ENCODE assay signal across 9 mouse cellular contexts in the genomic region with DNA sequence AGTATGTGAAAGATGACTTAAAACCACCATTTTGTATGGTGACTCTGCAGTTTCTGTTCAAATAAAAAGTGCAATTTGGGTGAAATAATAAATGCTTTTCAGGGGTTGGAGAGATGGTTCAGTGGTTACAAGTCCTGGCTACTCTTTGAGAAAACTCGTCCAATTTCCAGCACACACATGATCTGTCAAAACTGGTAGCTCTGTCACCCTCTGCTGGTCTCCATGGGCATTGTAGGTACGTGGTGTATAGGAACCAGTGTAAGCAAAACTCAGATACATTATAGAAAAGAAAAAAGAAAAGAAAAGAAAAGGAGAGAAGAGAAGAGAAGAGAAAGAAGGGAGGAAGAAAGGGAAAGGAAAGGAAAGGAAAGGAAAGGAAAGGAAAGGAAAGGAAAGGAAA.
A peak's percentile ranks its signal among the peaks of the same experiment; 100 is the strongest.
DNase-seq lines count a peak whose midpoint lies in the region; ATAC-seq and TF ChIP-seq lines count a peak whose summit lies in the region.
"Had no signal": no experiment of that assay in that cellular context is flagged by ENCODE, and none has a peak within 500 bp of the region (broad histone marks: within the 10 kb centered on the region; RNA-seq: fewer than 3 reads in every experiment).

No protein-coding gene starts in this region.

- WGBS in forebrain, postnatal 0 days: 25% methylated on average over 2 of the region's 2 CpGs
- WGBS in forebrain, embryonic 15.5 days: 25% methylated on average over 2 of the region's 2 CpGs
- whole genome bisulfite sequencing in kidney, adult 2 months: 24% methylated on average over 2 of the region's 2 CpGs

- no peak overlapping the region for H3K9ac ChIP-seq in forebrain, postnatal 0 days
- H3K9ac ChIP-seq in forebrain, embryonic 15.5 days (replicated peaks): no peak overlapping the region
- H3K9ac ChIP-seq: heart, embryonic 13.5 days had no signal

- H3K27ac ChIP-seq in forebrain, postnatal 0 days (ENCODE audit: low read depth, low read length): no peak overlapping the region
- no peak overlapping the region for H3K27ac ChIP-seq in forebrain, embryonic 15.5 days (replicated peaks)
- H3K27ac ChIP-seq in kidney, adult 2 months (ENCODE audit: insufficient read depth, low read depth, low read length): no peak overlapping the region
- H3K27ac ChIP-seq: heart, embryonic 13.5 days had no signal

- peak; percentile 57 for TF ChIP-seq CTCF in forebrain, postnatal 0 days (IDR thresholded peaks at IDR 0.05; ENCODE audit: low read depth)
- peak; percentile 47; the same call in 1 of the 2 replicates for TF ChIP-seq CTCF in kidney, adult 2 months (conservative IDR thresholded peaks at IDR 0.05; ENCODE audit: insufficient read depth, insufficient read length, low read depth, low read length)

- H3K27me3 ChIP-seq in forebrain, postnatal 0 days (ENCODE audit: insufficient read depth, low read length): no peaks in the 10 kb centered on the region
- no peaks in the 10 kb centered on the region for H3K27me3 ChIP-seq in forebrain, embryonic 15.5 days
- H3K27me3 ChIP-seq in kidney, adult 2 months (replicated peaks; ENCODE audit: control insufficient read depth, insufficient read depth, low read length): no peaks in the 10 kb centered on the region
- H3K27me3 ChIP-seq: heart, embryonic 13.5 days had no signal

- H3K4me1 ChIP-seq in forebrain, postnatal 0 days (ENCODE audit: insufficient read depth): 0 out of 2 replicates have a peak, but pooled peaks cover 6% of the 10 kb centered on the region
- H3K4me1 ChIP-seq in forebrain, embryonic 15.5 days: no peaks in the 10 kb centered on the region
- no peaks in the 10 kb centered on the region for H3K4me1 ChIP-seq in kidney, adult 2 months (ENCODE audit: control insufficient read depth, insufficient read depth, low read length)
- H3K4me1 ChIP-seq: heart, embryonic 13.5 days had no signal

- no peaks in the 10 kb centered on the region for H3K36me3 ChIP-seq in forebrain, postnatal 0 days (ENCODE audit: insufficient read depth)
- no peaks in the 10 kb centered on the region for H3K36me3 ChIP-seq in forebrain, embryonic 15.5 days
- no peaks in the 10 kb centered on the region for H3K36me3 ChIP-seq in kidney, adult 2 months (ENCODE audit: control insufficient read depth, insufficient read depth, low read length)
- H3K36me3 ChIP-seq: heart, embryonic 13.5 days had no signal

- no peak for TF ChIP-seq POLR2A in kidney, adult 2 months (IDR thresholded peaks at IDR 0.05; ENCODE audit: low read depth, low read length)

- ATAC-seq in forebrain, postnatal 0 days: no peak
- no peak for ATAC-seq in forebrain, embryonic 15.5 days (replicated peaks)

- H3K4me2 ChIP-seq in forebrain, postnatal 0 days (ENCODE audit: low read depth): no peak overlapping the region
- no peak overlapping the region for H3K4me2 ChIP-seq in forebrain, embryonic 15.5 days (replicated peaks)
- H3K4me2 ChIP-seq: heart, embryonic 13.5 days had no signal

- no peak overlapping the region for H3K4me3 ChIP-seq in forebrain, postnatal 0 days (ENCODE audit: low read depth, low read length)
- H3K4me3 ChIP-seq in forebrain, embryonic 15.5 days: no peak overlapping the region
- no peak overlapping the region for H3K4me3 ChIP-seq in kidney, adult 2 months (ENCODE audit: insufficient read depth, low read depth, low read length)
- H3K4me3 ChIP-seq: heart, embryonic 13.5 days had no signal

- H3K9me3 ChIP-seq in forebrain, postnatal 0 days (ENCODE audit: low read length): no peaks in the 10 kb centered on the region
- H3K9me3 ChIP-seq in forebrain, embryonic 15.5 days: no peaks in the 10 kb centered on the region
- H3K9me3 ChIP-seq: heart, embryonic 13.5 days had no signal

- DNase-seq in forebrain, postnatal 0 days: no peak
- peak; percentile 18 for DNase-seq in urinary bladder, postnatal 14 days (ENCODE audit: low spot score)
- DNase-seq in urinary bladder, postnatal 25 days (ENCODE audit: low spot score): no peak
- peak; percentile 69 for DNase-seq in kidney, adult 2 months
- DNase-seq in retina, adult 2 months (ENCODE audit: low read depth, low spot score): peak; percentile 15
- DNase-seq in thymus, adult 18-20 months: no peak
- no peak for DNase-seq in left cerebral cortex, adult 11 months (ENCODE audit: low spot score)

Comparison
In these comparisons a context has a peak if more than half of its experiments do, and no peak if none do; other contexts are left out.
1. DNase-seq: peak in urinary bladder, postnatal 14 days (single experiment), kidney, adult 2 months (single experiment) and retina, adult 2 months (single experiment); none in forebrain, postnatal 0 days (single experiment), urinary bladder, postnatal 25 days (single experiment), thymus, adult 18-20 months (0 of 2) and left cerebral cortex, adult 11 months (single experiment).